Mouse (Mus musculus): Measurements from ENCODE around the gene Cyb5r3. TPM values are rescaled to one million over a fixed set of nuclear protein-coding genes. Genes with fewer than 3 reads are reported as not detected.

The Cyb5r3 gene
- polyA plus RNA-seq, 1 experiment, result 402 TPM

- Histone ChIP-seq H3K79me2 (ENCODE audit: control insufficient read depth, insufficient read depth) (no peaks in the 10 kb centered on the region), H3ac (ENCODE audit: control insufficient read depth, insufficient read length, low read depth) (no peak overlapping the region), H3K36me3 (ENCODE audit: control insufficient read depth, insufficient read depth) (no peaks in the 10 kb centered on the region), H3K4me3 (ENCODE audit: insufficient read depth, poor library complexity, severe bottlenecking) (no peak overlapping the region), H3K79me3 (ENCODE audit: low read depth) (no peaks in the 10 kb centered on the region), H3K27me3 (ENCODE audit: control insufficient read depth, insufficient read depth, insufficient read length) (no peaks in the 10 kb centered on the region)
- no peak for TF ChIP-seq CTCF (IDR thresholded peaks at IDR 0.05; ENCODE audit: control insufficient read depth, insufficient read depth, insufficient read length)
- TF ChIP-seq CEBPB (IDR thresholded peaks at IDR 0.05; ENCODE audit: low read depth), result no peak
- no peak for TF ChIP-seq FOSL1 (IDR thresholded peaks at IDR 0.05; ENCODE audit: insufficient read depth, low read length, poor library complexity, severe bottlenecking)
- TF ChIP-seq MYOG (IDR thresholded peaks at IDR 0.05; ENCODE audit: control insufficient read depth, extremely low read depth, insufficient read length), result no peak
- no peak for TF ChIP-seq USF1 (IDR thresholded peaks at IDR 0.05; ENCODE audit: low read depth)
These were observed 37.3 kb upstream of the Cyb5r3 start for GRCm38 (mm10) chr15:83209719-83210118.

GRCm38 (mm10) chr15:83209092-83209695 is 36.8 kb upstream of the Cyb5r3 start:
- Histone ChIP-seq H3K36me3 (ENCODE audit: control insufficient read depth, insufficient read depth) (no peaks in the 10 kb centered on the region), H3K4me3 (ENCODE audit: insufficient read depth, poor library complexity, severe bottlenecking) (no peak overlapping the region), H3K79me3 (ENCODE audit: low read depth) (no peaks in the 10 kb centered on the region), H3K79me2 (ENCODE audit: control insufficient read depth, insufficient read depth) (no peaks in the 10 kb centered on the region), H3K27me3 (ENCODE audit: control insufficient read depth, insufficient read depth, insufficient read length) (no peaks in the 10 kb centered on the region), H3ac (ENCODE audit: control insufficient read depth, insufficient read length, low read depth) (no peak overlapping the region)
- TF ChIP-seq MYOG (IDR thresholded peaks at IDR 0.05; ENCODE audit: control insufficient read depth, extremely low read depth, insufficient read length), result no peak
- TF ChIP-seq USF1 (IDR thresholded peaks at IDR 0.05; ENCODE audit: low read depth), result no peak
- no peak for TF ChIP-seq FOSL1 (IDR thresholded peaks at IDR 0.05; ENCODE audit: insufficient read depth, low read length, poor library complexity, severe bottlenecking)
- no peak for TF ChIP-seq MYOD1 (IDR thresholded peaks at IDR 0.05; ENCODE audit: control insufficient read depth, insufficient read length, low read depth)
- TF ChIP-seq MAX (IDR thresholded peaks at IDR 0.05), result no peak
- no peak for TF ChIP-seq CEBPB (IDR thresholded peaks at IDR 0.05; ENCODE audit: low read depth)
- TF ChIP-seq CTCF (IDR thresholded peaks at IDR 0.05; ENCODE audit: control insufficient read depth, insufficient read depth, insufficient read length), result no peak

DNA sequence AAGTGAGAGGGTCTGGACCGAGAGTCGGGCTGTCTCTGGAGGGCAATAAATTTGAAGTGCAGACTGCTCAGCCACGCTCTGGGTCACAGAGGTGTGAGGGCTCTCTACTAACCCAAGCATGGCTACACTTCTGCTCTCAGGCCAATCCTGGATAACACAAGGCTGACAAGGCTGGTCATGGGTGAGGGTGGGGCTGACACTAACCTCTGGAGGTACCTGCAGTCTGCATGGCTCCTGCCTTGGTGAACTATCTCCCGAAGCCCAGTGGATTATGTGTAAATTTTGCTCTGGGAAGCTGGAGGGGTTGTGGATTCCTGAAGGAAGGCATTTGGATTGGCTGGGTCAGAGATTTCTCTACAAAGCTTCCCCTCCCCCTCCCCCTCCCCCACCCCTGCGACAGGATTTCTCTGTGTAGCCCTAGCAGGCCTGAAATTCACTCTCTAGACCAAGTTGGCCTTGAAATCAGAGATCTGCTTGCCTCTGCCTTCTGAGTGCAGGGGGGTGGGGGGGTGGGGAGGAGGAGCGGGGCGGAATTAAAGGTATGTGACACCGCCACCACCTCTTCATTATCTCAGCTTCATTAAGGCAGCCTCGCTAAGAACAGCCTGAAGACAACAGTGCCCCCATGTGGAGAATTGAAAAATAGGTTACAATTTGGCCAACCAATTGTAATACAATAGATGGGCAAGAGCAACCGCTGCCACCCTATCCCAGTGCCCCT is 32.5 kb upstream of the Cyb5r3 start:
- H3K4me3 ChIP-seq (ENCODE audit: insufficient read depth, poor library complexity, severe bottlenecking), result no peak overlapping the region
- no peak overlapping the region for H3ac ChIP-seq (ENCODE audit: control insufficient read depth, insufficient read length, low read depth)

GRCm38 (mm10) chr15:83202412-83202811 is 30.0 kb upstream of the Cyb5r3 start:
- no peaks in the 10 kb centered on the region for H3K79me3 ChIP-seq (ENCODE audit: low read depth)
- H3ac ChIP-seq (ENCODE audit: control insufficient read depth, insufficient read length, low read depth), result no peak overlapping the region
- H3K4me3 ChIP-seq (ENCODE audit: insufficient read depth, poor library complexity, severe bottlenecking), result no peak overlapping the region
- H3K79me2 ChIP-seq (ENCODE audit: control insufficient read depth, insufficient read depth), result no peaks in the 10 kb centered on the region
- TF ChIP-seq FOSL1 (IDR thresholded peaks at IDR 0.05; ENCODE audit: insufficient read depth, low read length, poor library complexity, severe bottlenecking) (no peak), USF1 (IDR thresholded peaks at IDR 0.05; ENCODE audit: low read depth) (no peak), MYOG (IDR thresholded peaks at IDR 0.05; ENCODE audit: control insufficient read depth, extremely low read depth, insufficient read length) (no peak), CTCF (IDR thresholded peaks at IDR 0.05; ENCODE audit: control insufficient read depth, insufficient read depth, insufficient read length) (no peak), MYOD1 (IDR thresholded peaks at IDR 0.05; ENCODE audit: control insufficient read depth, insufficient read length, low read depth) (no peak), MAX (IDR thresholded peaks at IDR 0.05) (no peak), CEBPB (IDR thresholded peaks at IDR 0.05; ENCODE audit: low read depth) (no peak)
- no peaks in the 10 kb centered on the region for H3K36me3 ChIP-seq (ENCODE audit: control insufficient read depth, insufficient read depth)
- H3K27me3 ChIP-seq (ENCODE audit: control insufficient read depth, insufficient read depth, insufficient read length), result no peaks in the 10 kb centered on the region

More for the DNA sequence above, 32.5 kb upstream of the Cyb5r3 start:
- Histone ChIP-seq H3K79me2 (ENCODE audit: control insufficient read depth, insufficient read depth) (no peaks in the 10 kb centered on the region), H3K79me3 (ENCODE audit: low read depth) (no peaks in the 10 kb centered on the region), H3K27me3 (ENCODE audit: control insufficient read depth, insufficient read depth, insufficient read length) (no peaks in the 10 kb centered on the region), H3K36me3 (ENCODE audit: control insufficient read depth, insufficient read depth) (no peaks in the 10 kb centered on the region)
- no peak for TF ChIP-seq MAX (IDR thresholded peaks at IDR 0.05)
- TF ChIP-seq FOSL1 (IDR thresholded peaks at IDR 0.05; ENCODE audit: insufficient read depth, low read length, poor library complexity, severe bottlenecking), result no peak
- TF ChIP-seq MYOG (IDR thresholded peaks at IDR 0.05; ENCODE audit: control insufficient read depth, extremely low read depth, insufficient read length), result no peak
- no peak for TF ChIP-seq USF1 (IDR thresholded peaks at IDR 0.05; ENCODE audit: low read depth)
- no peak for TF ChIP-seq MYOD1 (IDR thresholded peaks at IDR 0.05; ENCODE audit: control insufficient read depth, insufficient read length, low read depth)
- TF ChIP-seq CEBPB (IDR thresholded peaks at IDR 0.05; ENCODE audit: low read depth), result no peak
- TF ChIP-seq CTCF (IDR thresholded peaks at IDR 0.05; ENCODE audit: control insufficient read depth, insufficient read depth, insufficient read length), result no peak

DNA sequence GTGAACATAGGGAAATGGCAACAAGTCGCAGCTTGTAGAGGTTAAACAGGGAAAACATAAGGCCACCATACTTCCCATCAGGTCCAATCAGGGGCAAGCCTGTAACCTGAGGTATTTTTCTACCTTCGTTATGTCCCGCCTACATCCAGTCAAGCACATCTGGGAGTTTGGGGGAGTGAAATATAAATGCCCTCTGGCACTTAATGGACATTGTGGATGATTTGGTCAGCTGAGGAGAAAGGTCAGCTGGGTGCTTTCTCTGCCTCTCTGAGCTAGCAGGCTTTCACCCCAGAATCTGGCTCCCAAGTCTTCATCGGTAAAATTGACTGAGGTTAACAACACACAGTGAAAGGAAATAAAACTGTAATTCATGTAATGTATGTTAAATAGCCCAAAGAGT is 21.0 kb upstream of the Cyb5r3 start:
- H3K4me3 ChIP-seq (ENCODE audit: insufficient read depth, poor library complexity, severe bottlenecking), result no peak overlapping the region
- no peak overlapping the region for H3ac ChIP-seq (ENCODE audit: control insufficient read depth, insufficient read length, low read depth)
- H3K36me3 ChIP-seq (ENCODE audit: control insufficient read depth, insufficient read depth), result no peaks in the 10 kb centered on the region
- no peaks in the 10 kb centered on the region for H3K27me3 ChIP-seq (ENCODE audit: control insufficient read depth, insufficient read depth, insufficient read length)
- no peaks in the 10 kb centered on the region for H3K79me2 ChIP-seq (ENCODE audit: control insufficient read depth, insufficient read depth)
- no peaks in the 10 kb centered on the region for H3K79me3 ChIP-seq (ENCODE audit: low read depth)
- TF ChIP-seq MYOG (IDR thresholded peaks at IDR 0.05; ENCODE audit: control insufficient read depth, extremely low read depth, insufficient read length) (no peak), CEBPB (IDR thresholded peaks at IDR 0.05; ENCODE audit: low read depth) (no peak), MYOD1 (IDR thresholded peaks at IDR 0.05; ENCODE audit: control insufficient read depth, insufficient read length, low read depth) (no peak), MAX (IDR thresholded peaks at IDR 0.05) (no peak), CTCF (IDR thresholded peaks at IDR 0.05; ENCODE audit: control insufficient read depth, insufficient read depth, insufficient read length) (no peak), USF1 (IDR thresholded peaks at IDR 0.05; ENCODE audit: low read depth) (no peak), FOSL1 (IDR thresholded peaks at IDR 0.05; ENCODE audit: insufficient read depth, low read length, poor library complexity, severe bottlenecking) (no peak)

All from C2C12 (cell line).